Mouse (Mus musculus): ENCODE measurements around the gene Gm17662.
A peak's percentile ranks its signal among the peaks of the same experiment; 100 is the strongest.

Gene Gm17662

DNA sequence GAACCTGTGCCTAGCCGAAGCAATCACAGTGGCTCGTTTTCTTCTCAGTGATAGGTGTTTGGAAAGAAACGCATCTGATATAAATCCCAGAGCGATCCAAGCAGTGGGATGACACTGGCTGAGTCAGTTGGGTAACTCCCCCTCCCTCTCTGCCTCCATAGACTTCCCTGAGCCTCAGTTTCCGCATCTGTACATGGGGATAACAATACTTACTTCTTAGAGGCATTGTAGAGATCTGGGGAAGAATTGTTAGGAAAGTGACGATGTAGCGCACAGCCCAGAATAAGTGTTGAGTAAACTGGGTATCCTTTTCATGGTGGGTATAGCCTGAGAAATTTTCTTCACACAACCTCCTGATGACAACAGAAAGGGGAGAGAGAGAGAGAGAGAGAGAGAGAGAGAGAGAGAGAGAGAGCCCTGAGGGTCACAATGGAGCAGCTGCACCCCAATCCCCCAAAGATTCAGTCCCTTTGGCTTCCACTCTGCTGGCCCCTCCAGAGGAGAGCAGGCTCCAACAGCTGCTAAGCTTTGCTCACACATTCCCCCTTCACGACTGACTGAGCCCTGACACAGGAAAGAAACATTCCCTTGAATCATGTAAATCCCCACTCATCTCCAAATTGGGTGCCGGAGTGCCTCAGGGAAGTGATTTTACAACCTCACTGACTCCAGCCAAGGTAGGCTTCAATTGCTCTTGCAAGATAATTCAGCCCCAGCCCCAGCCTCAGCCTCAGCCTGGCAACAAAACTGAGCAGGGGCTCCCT lies 31.6 kb downstream of the Gm17662 start:
- DNase-seq, result no peak

- no peak for DNase-seq
These were observed 34.6 kb downstream of the Gm17662 start for GRCm38 (mm10) chr4:104891708-104892107.

- no peak for DNase-seq
These were observed 36.5 kb downstream of the Gm17662 start for GRCm38 (mm10) chr4:104893588-104893987.

- peak; percentile 44 for DNase-seq
These were observed 37.0 kb downstream of the Gm17662 start for GRCm38 (mm10) chr4:104894004-104894734.

GRCm38 (mm10) chr4:104902836-104903235 lies 45.7 kb downstream of the Gm17662 start:
- no peak for DNase-seq

- no peak for DNase-seq
These were observed 47.9 kb downstream of the Gm17662 start for GRCm38 (mm10) chr4:104905049-104905448.

Data from liver (tissue).